Mouse (Mus musculus): ENCODE results near the gene Qtrt1. TPM values are rescaled to one million over a fixed set of nuclear protein-coding genes. Genes with fewer than 3 reads are reported as not detected.

Qtrt1 gene
- 57.0 and 60.5 TPM in 2 replicates for polyA plus RNA-seq (2015; fragmentation: Nextera tagmentation; extraction: Ambion mirVana)

DNA sequence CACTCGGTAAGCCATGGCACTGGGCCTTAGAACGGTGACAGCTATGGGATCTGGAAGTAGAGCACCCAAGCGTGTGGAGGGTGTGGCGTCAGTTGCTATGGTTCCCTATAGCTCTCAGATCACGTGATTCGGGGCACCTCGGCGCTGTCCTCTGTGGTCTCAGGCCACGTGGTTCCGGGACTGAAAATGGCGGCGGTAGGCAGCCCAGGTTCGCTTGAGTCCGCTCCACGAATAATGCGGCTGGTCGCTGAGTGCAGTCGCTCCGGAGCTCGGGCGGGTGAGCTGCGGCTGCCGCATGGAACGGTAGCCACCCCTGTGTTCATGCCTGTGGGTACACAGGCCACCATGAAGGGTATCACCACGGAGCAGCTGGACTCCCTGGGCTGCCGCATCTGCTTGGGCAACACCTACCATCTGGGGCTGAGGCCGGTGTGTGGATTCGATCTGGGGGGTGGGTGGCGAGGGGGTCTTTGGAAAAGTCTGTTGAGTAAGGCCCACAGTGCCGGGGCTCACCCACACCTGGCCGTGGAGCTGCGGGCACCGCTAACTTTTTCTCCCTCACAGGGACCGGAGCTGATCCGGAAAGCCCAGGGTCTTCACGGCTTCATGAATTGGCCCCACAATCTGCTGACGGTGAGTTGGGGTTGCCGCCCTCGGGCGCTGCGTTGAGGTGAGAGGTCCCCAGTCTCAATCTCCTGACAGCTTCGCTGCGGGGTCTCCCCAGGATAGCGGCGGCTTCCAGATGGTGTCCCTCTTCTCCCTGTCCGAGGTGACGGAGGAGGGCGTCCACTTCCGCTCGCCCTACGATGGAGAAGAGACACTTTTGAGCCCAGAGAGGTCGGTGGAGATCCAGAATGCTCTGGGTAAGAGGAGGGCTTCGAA is at the start of gene Qtrt1:
Gene Qtrt1, plus strand, starts transcription at position 169 of the 882 bp plus-strand sequence.
- Histone ChIP-seq H3K27ac (peak within 1 kb of the TSS; percentile 48), H3K4me3 (replicated peaks) (peak within 1 kb of the TSS; percentile 80), H3K4me2 (replicated peaks) (peak within 1 kb of the TSS; percentile 87), H3K9ac (peak within 1 kb of the TSS; percentile 82), H3K27me3 (replicated peaks) (no peaks in the 10 kb centered on the region), H3K36me3 (peaks cover 10% of the 10 kb centered on the region; the same call in 1 of the 2 replicates), H3K9me3 (no peaks in the 10 kb centered on the region), H3K4me1 (replicated peaks) (peaks cover 15% of the 10 kb centered on the region)
- 2% methylated on average over 53 of the region's 53 CpGs for WGBS
- ATAC-seq = peak; percentile 97

DNA sequence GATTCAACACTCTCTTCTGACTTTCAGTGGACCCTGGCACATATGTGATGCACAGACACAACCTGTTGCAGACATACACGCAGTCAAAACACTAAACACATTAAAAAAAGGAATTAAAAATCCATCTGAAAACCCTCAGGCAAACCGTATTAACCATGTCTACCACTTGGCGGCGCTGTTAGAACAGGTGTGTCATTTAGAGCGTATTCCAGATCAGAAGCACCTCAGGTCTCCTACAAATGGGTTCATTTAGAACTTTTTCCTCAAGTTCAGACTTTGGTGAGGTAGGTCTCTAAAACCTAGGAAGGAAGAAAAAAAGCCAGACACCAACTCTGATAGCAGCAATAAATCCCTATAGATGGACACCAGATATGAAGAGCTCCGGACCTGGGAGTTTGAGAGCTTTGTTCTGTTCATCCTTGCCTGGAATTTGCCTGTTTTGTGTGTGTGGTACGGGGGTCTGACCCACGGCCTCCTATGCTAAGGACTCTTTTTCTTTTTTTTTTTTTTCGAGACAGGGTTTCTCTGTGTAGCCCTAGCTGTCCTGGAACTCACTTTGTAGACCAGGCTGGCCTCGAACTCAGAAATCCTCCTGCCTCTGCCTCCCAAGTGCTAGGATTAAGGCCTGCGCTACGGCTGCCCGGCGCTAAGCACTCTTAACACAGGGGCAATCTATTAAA is 45.0 kb upstream of the Qtrt1 start:
- no peaks in the 10 kb centered on the region; the same call in 1 of the 2 replicates for H3K27me3 ChIP-seq (replicated peaks)
- no peaks in the 10 kb centered on the region for H3K9me3 ChIP-seq
- H3K9ac ChIP-seq = peak overlapping the region; percentile 11; the same call in 1 of the 2 replicates
- 28% methylated on average over 14 of the region's 14 CpGs for WGBS
- H3K4me1 ChIP-seq (replicated peaks) = peaks cover 9% of the 10 kb centered on the region
- peak overlapping the region; percentile 60 for H3K4me2 ChIP-seq (replicated peaks)
- peak; percentile 4; the same call in 1 of the 2 replicates for ATAC-seq
- peak overlapping the region; percentile 90 for H3K4me3 ChIP-seq (replicated peaks)
- no peaks in the 10 kb centered on the region for H3K36me3 ChIP-seq
- H3K27ac ChIP-seq = peak overlapping the region; percentile 60

DNA sequence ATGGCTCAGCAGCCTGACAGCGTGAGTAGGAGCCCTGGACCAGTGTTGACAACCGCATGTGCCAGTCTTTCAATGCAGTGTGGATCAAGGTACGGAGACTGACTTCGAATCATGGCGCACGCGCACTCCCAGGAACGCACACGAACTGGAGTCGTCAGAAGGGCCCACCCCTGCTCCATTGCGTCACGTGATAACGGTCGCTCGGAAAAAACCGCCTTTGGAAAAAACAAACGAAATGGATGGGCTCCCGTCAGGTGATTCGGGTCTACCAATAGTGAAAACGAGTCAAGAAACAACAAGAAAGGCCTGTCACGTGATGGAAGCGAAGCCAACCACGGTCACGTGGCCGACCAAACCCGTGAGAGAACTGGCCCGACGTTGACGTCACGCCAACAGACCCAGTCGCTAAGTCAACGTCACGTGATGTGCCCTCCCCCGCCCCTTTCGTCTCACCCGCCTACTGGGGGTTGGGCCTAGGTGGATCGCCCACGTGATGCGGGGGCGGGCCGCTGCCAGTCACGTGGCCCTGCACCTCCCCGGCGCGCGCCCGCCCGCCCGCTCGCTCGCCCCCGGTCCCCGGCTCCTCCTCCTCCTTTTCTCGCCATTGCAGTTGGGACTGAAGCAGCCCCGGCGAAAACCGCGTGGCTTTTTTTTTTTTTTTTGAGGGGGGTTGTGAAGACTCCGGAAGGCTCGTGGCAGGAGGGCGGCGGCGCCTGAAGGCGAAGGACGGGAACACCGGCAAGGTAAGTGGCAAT is 44.1 kb upstream of the Qtrt1 start, which contains the start of gene Ilf3:
Gene Ilf3, plus strand, starts transcription at position 515 of the 755 bp plus-strand sequence.
- Histone ChIP-seq H3K9ac (peak within 1 kb of the TSS; percentile 84), H3K4me1 (replicated peaks) (peaks cover 9% of the 10 kb centered on the region)

DNA sequence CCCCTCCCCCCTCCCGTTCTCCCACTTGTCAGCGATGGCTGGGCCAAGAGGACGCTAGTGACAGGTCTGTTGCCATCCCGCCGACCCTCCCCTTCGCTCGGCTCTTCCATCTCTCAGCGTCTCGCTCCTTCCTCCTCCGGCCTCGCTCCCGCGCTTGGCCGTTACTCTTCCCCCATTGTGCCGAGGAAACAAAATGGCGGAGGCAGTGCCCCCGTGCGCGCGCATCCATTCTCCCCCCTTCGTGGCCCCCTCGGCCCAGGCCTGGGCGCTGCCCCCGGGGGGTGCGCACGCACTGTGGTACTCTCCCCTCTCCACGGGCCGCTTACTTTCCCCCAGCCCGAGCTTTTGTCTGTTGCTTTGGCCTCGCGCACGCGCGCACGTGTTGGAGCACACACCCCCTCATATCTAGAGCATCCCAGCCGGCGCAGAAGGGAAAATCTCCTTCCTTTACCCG is 43.5 kb upstream of the Qtrt1 start:
- Histone ChIP-seq H3K36me3 (peaks cover 6% of the 10 kb centered on the region; the same call in 1 of the 2 replicates), H3K4me3 (replicated peaks) (peak overlapping the region; percentile 90), H3K4me1 (replicated peaks) (peaks cover 9% of the 10 kb centered on the region), H3K9me3 (no peaks in the 10 kb centered on the region), H3K9ac (peak overlapping the region; percentile 84), H3K4me2 (replicated peaks) (peak overlapping the region; percentile 77), H3K27me3 (replicated peaks) (no peaks in the 10 kb centered on the region), H3K27ac (peak overlapping the region; percentile 80)
- WGBS = 0% methylated on average over 38 of the region's 38 CpGs
- ATAC-seq = peak; percentile 45

More for the DNA sequence above, 44.1 kb upstream of the Qtrt1 start, which contains the start of gene Ilf3:
- peak within 1 kb of the TSS; percentile 80 for H3K27ac ChIP-seq
- H3K27me3 ChIP-seq (replicated peaks) = no peaks in the 10 kb centered on the region
- no peaks in the 10 kb centered on the region for H3K9me3 ChIP-seq
- H3K36me3 ChIP-seq = peaks cover 1% of the 10 kb centered on the region; the same call in 1 of the 2 replicates
- ATAC-seq = peak; percentile 90
- peak within 1 kb of the TSS; percentile 90 for H3K4me3 ChIP-seq (replicated peaks)
- peak within 1 kb of the TSS; percentile 77 for H3K4me2 ChIP-seq (replicated peaks)
- under 1% methylated on average over 61 of the region's 66 CpGs for WGBS

DNA sequence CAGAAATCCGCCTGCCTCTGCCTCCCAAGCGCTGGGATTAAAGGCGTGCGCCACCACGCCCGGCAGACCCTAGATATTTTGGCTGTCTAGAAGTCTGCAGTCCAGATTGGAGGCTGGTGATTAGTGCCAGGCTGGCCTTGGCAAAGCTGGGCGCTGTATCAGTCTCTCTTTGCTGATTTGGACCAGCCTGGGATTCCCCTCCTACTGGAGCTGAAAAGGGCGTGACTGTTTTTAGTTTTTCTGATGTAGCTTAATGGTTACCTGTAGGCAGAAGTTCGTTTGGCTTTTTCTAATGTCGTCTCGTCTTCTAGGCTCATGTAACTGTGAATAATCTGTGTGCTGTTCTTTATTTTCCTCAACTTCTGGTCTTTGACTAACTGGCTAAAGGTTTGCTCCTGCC is 42.6 kb upstream of the Qtrt1 start:
- Histone ChIP-seq H3K9me3 (no peaks in the 10 kb centered on the region), H3K4me2 (replicated peaks) (peak overlapping the region; percentile 77), H3K27ac (no peak overlapping the region), H3K4me1 (replicated peaks) (peaks cover 9% of the 10 kb centered on the region), H3K36me3 (peaks cover 6% of the 10 kb centered on the region; the same call in 1 of the 2 replicates), H3K9ac (peak overlapping the region; percentile 84; the same call in 1 of the 2 replicates), H3K27me3 (replicated peaks) (no peaks in the 10 kb centered on the region), H3K4me3 (replicated peaks) (peak overlapping the region; percentile 90)
- 62% methylated on average over 11 of the region's 11 CpGs for WGBS
- no peak for ATAC-seq

DNA sequence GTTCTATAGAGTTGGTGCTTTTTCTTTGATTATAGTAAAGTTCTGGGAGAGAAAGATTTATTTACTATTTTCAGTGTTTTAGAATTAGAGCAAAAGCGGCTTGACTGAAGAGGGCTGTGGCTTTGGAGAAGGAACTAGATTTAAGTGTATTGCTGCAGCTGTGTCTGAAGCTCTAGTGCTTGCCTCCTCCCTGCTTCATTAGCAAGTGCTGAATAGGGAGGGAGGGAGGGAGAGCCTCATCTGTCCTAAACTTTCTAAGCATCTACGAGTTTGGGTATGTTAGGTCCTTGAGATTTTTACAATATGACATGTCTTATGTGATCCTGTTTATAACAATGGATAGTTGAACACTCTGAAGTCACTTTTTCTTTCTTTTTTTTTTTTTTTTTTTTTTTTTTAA is 40.8 kb upstream of the Qtrt1 start:
- Histone ChIP-seq H3K27ac (no peak overlapping the region), H3K4me1 (replicated peaks) (peaks cover 9% of the 10 kb centered on the region), H3K9ac (no peak overlapping the region), H3K9me3 (no peaks in the 10 kb centered on the region), H3K36me3 (peaks cover 6% of the 10 kb centered on the region; the same call in 1 of the 2 replicates), H3K4me3 (replicated peaks) (no peak overlapping the region), H3K27me3 (replicated peaks) (no peaks in the 10 kb centered on the region), H3K4me2 (replicated peaks) (no peak overlapping the region)
- no peak for ATAC-seq
- 74% methylated on average over 2 of the region's 2 CpGs for WGBS

DNA sequence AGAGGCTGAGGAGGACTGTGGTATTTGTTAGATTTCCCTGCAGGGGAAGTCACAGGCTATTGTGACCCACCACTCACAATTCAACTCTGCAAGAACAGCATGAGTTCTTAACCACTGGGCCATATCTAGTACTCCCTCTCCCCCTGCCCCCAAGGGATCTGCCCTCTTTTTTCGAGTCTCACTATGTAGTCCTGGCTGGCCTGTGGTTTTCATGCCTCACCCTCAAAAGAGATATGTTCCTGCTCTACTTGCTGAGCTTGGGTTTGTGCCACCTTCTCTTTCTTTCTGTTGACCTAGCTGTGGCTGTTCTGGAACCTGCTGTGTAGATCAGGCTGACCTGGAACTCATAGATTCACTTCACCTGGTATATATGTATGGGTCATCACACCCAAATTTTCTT is 39.1 kb upstream of the Qtrt1 start:
- Histone ChIP-seq H3K9ac (no peak overlapping the region), H3K36me3 (peaks cover 6% of the 10 kb centered on the region; the same call in 1 of the 2 replicates)
- no peak for ATAC-seq

DNA sequence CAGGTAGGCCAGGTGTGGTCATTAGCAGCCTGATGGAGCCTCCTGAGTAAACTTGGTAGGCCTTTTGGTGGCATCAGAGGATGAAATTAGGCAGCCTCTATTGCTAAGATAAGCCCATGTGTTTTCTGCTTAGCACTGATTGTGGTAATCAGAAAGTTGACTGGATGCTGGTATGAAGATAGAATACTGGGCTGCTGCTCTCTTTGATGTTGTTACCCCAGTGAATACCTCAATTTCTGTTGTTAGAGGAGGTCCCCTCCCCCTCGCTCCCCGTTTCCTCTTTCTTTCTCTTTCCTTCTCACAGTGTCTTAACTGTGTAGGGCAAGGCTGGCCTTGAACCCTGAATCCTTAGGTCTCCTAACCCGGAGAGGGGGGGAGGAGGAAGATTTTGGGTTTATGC is 32.4 kb upstream of the Qtrt1 start:
- WGBS = 83% methylated on average over 3 of the region's 3 CpGs
- no peak overlapping the region for H3K27ac ChIP-seq
- no peaks in the 10 kb centered on the region for H3K27me3 ChIP-seq (replicated peaks)

More for the DNA sequence above, 39.1 kb upstream of the Qtrt1 start:
- Histone ChIP-seq H3K4me1 (replicated peaks) (peaks cover 12% of the 10 kb centered on the region), H3K27me3 (replicated peaks) (no peaks in the 10 kb centered on the region), H3K4me2 (replicated peaks) (no peak overlapping the region), H3K9me3 (no peaks in the 10 kb centered on the region), H3K4me3 (replicated peaks) (no peak overlapping the region), H3K27ac (no peak overlapping the region)
- 72% methylated on average over 1 of the region's 1 CpGs for whole genome bisulfite sequencing

DNA sequence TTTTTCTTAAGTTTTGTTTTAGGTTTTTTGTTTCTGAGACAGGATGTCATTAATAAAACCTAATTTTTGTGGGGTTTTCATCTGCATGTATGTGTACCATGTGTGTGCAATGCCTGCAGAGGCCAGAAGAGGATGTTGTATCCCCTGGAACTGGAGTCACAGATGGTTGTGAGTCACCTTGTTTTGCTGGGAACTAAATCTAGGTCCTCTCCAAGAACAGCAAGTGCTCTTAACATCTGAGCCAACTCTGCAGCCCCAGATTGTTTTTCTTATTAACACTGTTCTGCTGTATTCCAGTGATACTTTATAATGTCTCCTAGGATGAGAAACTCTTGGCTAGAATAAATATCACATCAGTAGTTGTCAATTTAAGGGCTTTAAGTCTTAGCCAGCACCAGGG is 30.8 kb upstream of the Qtrt1 start:
- no peak overlapping the region for H3K4me2 ChIP-seq (replicated peaks)
- H3K27me3 ChIP-seq (replicated peaks) = no peaks in the 10 kb centered on the region
- no peak overlapping the region for H3K4me3 ChIP-seq (replicated peaks)
- no peak overlapping the region for H3K27ac ChIP-seq
- H3K9ac ChIP-seq = no peak overlapping the region
- no peaks in the 10 kb centered on the region for H3K36me3 ChIP-seq
- no peaks in the 10 kb centered on the region for H3K9me3 ChIP-seq
- peaks cover 12% of the 10 kb centered on the region; the same call in 1 of the 2 replicates for H3K4me1 ChIP-seq (replicated peaks)
- ATAC-seq = no peak

More for the DNA sequence above, 32.4 kb upstream of the Qtrt1 start:
- no peaks in the 10 kb centered on the region for H3K36me3 ChIP-seq
- no peak overlapping the region for H3K4me3 ChIP-seq (replicated peaks)
- H3K9me3 ChIP-seq = no peaks in the 10 kb centered on the region
- ATAC-seq = no peak
- no peak overlapping the region for H3K9ac ChIP-seq
- peaks cover 11% of the 10 kb centered on the region; the same call in 1 of the 2 replicates for H3K4me1 ChIP-seq (replicated peaks)
- H3K4me2 ChIP-seq (replicated peaks) = no peak overlapping the region

DNA sequence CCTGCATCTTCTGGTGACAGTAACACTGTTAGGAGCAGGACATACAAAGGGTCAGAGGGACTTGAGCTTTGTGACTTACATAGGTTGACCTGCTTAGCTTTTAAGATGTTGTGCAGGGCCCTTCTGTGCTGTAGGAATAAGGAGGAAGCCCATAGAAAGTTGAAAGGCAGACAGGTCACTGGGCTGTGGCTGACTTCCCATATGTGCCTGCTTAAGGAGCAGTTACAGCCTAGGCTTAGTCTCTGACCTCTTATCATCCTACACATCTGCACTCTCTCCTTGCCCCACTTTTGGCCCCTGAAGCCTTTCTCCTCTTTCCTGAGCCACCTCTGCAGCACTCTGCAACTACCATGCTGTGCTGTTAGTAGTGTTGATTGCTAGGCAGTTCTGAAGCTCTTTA is 27.7 kb upstream of the Qtrt1 start:
- no peak for ATAC-seq
- no peak overlapping the region for H3K4me3 ChIP-seq (replicated peaks)

DNA sequence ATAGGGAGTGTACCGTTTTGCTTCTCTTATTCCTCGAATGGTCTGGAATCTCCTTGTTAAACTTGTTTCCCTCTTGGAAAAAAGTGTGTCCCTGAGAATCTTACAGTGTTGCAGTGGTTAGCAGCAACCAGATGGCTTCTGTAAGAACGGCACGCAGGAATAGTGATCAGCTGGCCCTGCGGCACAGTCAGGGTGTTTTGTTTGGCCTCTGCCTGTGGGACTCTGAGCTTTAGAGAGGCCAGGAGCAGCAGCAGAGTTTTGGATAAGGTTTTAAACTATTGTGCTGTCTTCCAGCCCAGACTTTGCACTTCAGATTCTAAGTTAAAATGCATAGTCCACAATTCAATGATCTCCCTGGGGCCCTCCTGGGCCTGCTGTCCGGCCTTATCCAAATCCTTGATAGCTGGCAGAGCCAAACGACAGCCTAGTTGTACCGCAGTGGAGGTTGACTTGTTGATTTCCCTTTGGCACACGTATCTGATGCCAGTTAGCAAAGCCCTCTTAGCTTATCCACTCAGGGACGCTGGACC is 18.9 kb upstream of the Qtrt1 start:
- no peak overlapping the region for H3K9ac ChIP-seq
- H3K4me2 ChIP-seq (replicated peaks) = no peak overlapping the region
- peaks cover 80% of the 10 kb centered on the region for H3K36me3 ChIP-seq
- 88% methylated on average over 10 of the region's 10 CpGs for WGBS
- no peak overlapping the region for H3K4me3 ChIP-seq (replicated peaks)
- no peaks in the 10 kb centered on the region for H3K9me3 ChIP-seq
- H3K27me3 ChIP-seq (replicated peaks) = no peaks in the 10 kb centered on the region
- H3K4me1 ChIP-seq (replicated peaks) = no peaks in the 10 kb centered on the region
- H3K27ac ChIP-seq = no peak overlapping the region
- ATAC-seq = no peak

More for the DNA sequence above, 27.7 kb upstream of the Qtrt1 start:
- H3K27me3 ChIP-seq (replicated peaks) = no peaks in the 10 kb centered on the region
- no peaks in the 10 kb centered on the region for H3K9me3 ChIP-seq
- no peak overlapping the region for H3K9ac ChIP-seq
- H3K4me1 ChIP-seq (replicated peaks) = peaks cover 6% of the 10 kb centered on the region; the same call in 1 of the 2 replicates
- no peak overlapping the region for H3K27ac ChIP-seq
- peaks cover 5% of the 10 kb centered on the region; the same call in 1 of the 2 replicates for H3K36me3 ChIP-seq
- no peak overlapping the region for H3K4me2 ChIP-seq (replicated peaks)
